In the genomic region with DNA sequence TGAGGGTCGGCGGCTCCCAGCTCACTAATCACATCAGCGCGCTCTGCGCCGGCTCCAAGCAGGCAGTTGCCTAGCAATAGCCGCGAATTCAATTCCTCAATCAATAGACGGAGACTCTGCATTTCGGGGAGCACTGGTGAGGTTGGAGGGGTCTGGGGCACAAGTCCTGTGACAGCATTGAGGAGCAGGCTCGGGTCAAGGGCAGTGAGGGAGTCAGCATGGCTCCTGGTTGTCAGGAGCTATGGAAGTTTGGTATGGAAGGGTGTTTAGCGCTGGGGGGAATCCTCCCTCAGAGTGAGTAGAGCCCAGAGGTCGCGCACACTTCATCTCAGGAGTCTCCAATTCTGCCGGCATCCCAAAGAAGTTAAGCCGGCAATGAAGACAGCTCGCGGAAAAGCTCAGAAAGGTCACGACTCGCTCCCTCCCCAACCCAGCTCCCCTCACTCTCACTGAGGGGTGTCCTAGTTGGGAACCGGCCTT, we compare ENCODE assay signal across 13 mouse cellular contexts. TPM values are rescaled to one million over a fixed set of nuclear protein-coding genes. Genes with fewer than 3 reads are reported as not detected.
DNase-seq lines count a peak whose midpoint lies in the region; ATAC-seq and TF ChIP-seq lines count a peak whose summit lies in the region.
"Had no signal": no experiment of that assay in that cellular context is flagged by ENCODE, and none has a peak within 500 bp of the region (broad histone marks: within the 10 kb centered on the region; RNA-seq: fewer than 3 reads in every experiment).

No protein-coding gene starts in this region.

- no peak overlapping the region for H3K4me2 ChIP-seq in kidney, embryonic 15.5 days
- peak overlapping the region; percentile 34 for H3K4me2 ChIP-seq in forebrain, embryonic 13.5 days
- peak overlapping the region; percentile 24; the same call in 1 of the 2 replicates for H3K4me2 ChIP-seq in limb, embryonic 13.5 days (replicated peaks)
- H3K4me2 ChIP-seq in stomach, postnatal 0 days (replicated peaks; ENCODE audit: low read depth) = no peak overlapping the region

- DNase-seq in kidney, adult 2 months = no peak
- DNase-seq in stomach, postnatal 0 days (ENCODE audit: low spot score) = peak; percentile 18
- no peak for DNase-seq in layer of hippocampus, adult 9-10 months (ENCODE audit: low spot score)
- no peak for DNase-seq in adrenal gland, postnatal 10 days
- no peak for DNase-seq in kidney, adult 18-20 months
- DNase-seq: cerebellum, adult 2 months; lung, postnatal 36 days had no signal

- no peak for TF ChIP-seq CTCF in kidney, adult 2 months (conservative IDR thresholded peaks at IDR 0.05; ENCODE audit: insufficient read depth, insufficient read length, low read depth, low read length)
- no peak for TF ChIP-seq CTCF in stomach, postnatal 0 days (IDR thresholded peaks at IDR 0.05; ENCODE audit: low read depth)

- no peak for TF ChIP-seq POLR2A in kidney, adult 2 months (IDR thresholded peaks at IDR 0.05; ENCODE audit: low read depth, low read length)

- peaks cover 69% of the 10 kb centered on the region for H3K27me3 ChIP-seq in kidney, embryonic 15.5 days
- no peaks in the 10 kb centered on the region for H3K27me3 ChIP-seq in kidney, adult 2 months (replicated peaks; ENCODE audit: control insufficient read depth, insufficient read depth, low read length)
- H3K27me3 ChIP-seq in forebrain, embryonic 13.5 days = peaks cover 62% of the 10 kb centered on the region
- H3K27me3 ChIP-seq in limb, embryonic 13.5 days = peaks cover 55% of the 10 kb centered on the region
- peaks cover 2% of the 10 kb centered on the region; the same call in 1 of the 2 replicates for H3K27me3 ChIP-seq in stomach, postnatal 0 days (ENCODE audit: control insufficient read depth, insufficient read depth, low read length)

- no peak for TF ChIP-seq EP300 in stomach, postnatal 0 days (optimal IDR thresholded peaks at IDR 0.05)

- no peak overlapping the region for H3K27ac ChIP-seq in kidney, embryonic 15.5 days
- no peak overlapping the region for H3K27ac ChIP-seq in kidney, adult 2 months (ENCODE audit: insufficient read depth, low read depth, low read length)
- H3K27ac ChIP-seq in forebrain, embryonic 13.5 days = no peak overlapping the region
- H3K27ac ChIP-seq in limb, embryonic 13.5 days = no peak overlapping the region
- H3K27ac ChIP-seq in stomach, postnatal 0 days (replicated peaks) = no peak overlapping the region
- H3K27ac ChIP-seq: left cerebral cortex, adult 2 months had no signal

- peaks cover 64% of the 10 kb centered on the region for H3K4me1 ChIP-seq in kidney, embryonic 15.5 days
- peaks cover 7% of the 10 kb centered on the region; the same call in 1 of the 2 replicates for H3K4me1 ChIP-seq in kidney, adult 2 months (ENCODE audit: control insufficient read depth, insufficient read depth, low read length)
- peaks cover 66% of the 10 kb centered on the region for H3K4me1 ChIP-seq in forebrain, embryonic 13.5 days
- peaks cover 65% of the 10 kb centered on the region for H3K4me1 ChIP-seq in limb, embryonic 13.5 days
- peaks cover 3% of the 10 kb centered on the region for H3K4me1 ChIP-seq in stomach, postnatal 0 days (replicated peaks; ENCODE audit: control insufficient read depth, insufficient read depth)

- WGBS in kidney, embryonic 15.5 days = 4% methylated on average over 21 of the region's 21 CpGs
- 29% methylated on average over 21 of the region's 21 CpGs for WGBS in kidney, adult 2 months
- 3% methylated on average over 21 of the region's 21 CpGs for WGBS in forebrain, embryonic 13.5 days
- WGBS in limb, embryonic 13.5 days = 5% methylated on average over 21 of the region's 21 CpGs
- WGBS in stomach, postnatal 0 days = 26% methylated on average over 21 of the region's 21 CpGs

- ATAC-seq in kidney, embryonic 15.5 days (replicated peaks; ENCODE audit: low FRiP score) = no peak
- ATAC-seq in forebrain, embryonic 13.5 days = no peak
- ATAC-seq in limb, embryonic 13.5 days (ENCODE audit: low FRiP score, low read depth) = no peak
- no peak for ATAC-seq in stomach, postnatal 0 days (ENCODE audit: low FRiP score, low TSS enrichment)

- H3K9ac ChIP-seq in kidney, embryonic 15.5 days = 0 out of 2 replicates have a peak overlapping the region, but pooled peaks have one; percentile 21
- 0 out of 2 replicates have a peak overlapping the region, but pooled peaks have one; percentile 26 for H3K9ac ChIP-seq in forebrain, embryonic 13.5 days
- H3K9ac ChIP-seq in limb, embryonic 13.5 days = no peak overlapping the region; the same call in 1 of the 2 replicates
- H3K9ac ChIP-seq in stomach, postnatal 0 days (ENCODE audit: low read length) = no peak overlapping the region

- peaks cover 13% of the 10 kb centered on the region for H3K36me3 ChIP-seq in kidney, embryonic 15.5 days
- no peaks in the 10 kb centered on the region for H3K36me3 ChIP-seq in kidney, adult 2 months (ENCODE audit: control insufficient read depth, insufficient read depth, low read length)
- peaks cover 17% of the 10 kb centered on the region for H3K36me3 ChIP-seq in forebrain, embryonic 13.5 days (ENCODE audit: poor library complexity, severe bottlenecking)
- peaks cover 23% of the 10 kb centered on the region for H3K36me3 ChIP-seq in limb, embryonic 13.5 days
- H3K36me3 ChIP-seq in stomach, postnatal 0 days (ENCODE audit: control insufficient read depth, insufficient read depth, low read length) = 0 out of 2 replicates have a peak, but pooled peaks cover 2% of the 10 kb centered on the region

- H3K4me3 ChIP-seq in kidney, embryonic 15.5 days (replicated peaks) = 0 out of 2 replicates have a peak overlapping the region, but pooled peaks have one; percentile 8
- no peak overlapping the region for H3K4me3 ChIP-seq in kidney, adult 2 months (ENCODE audit: insufficient read depth, low read depth, low read length)
- H3K4me3 ChIP-seq in forebrain, embryonic 13.5 days = peak overlapping the region; percentile 49
- peak overlapping the region; percentile 36; the same call in 1 of the 2 replicates for H3K4me3 ChIP-seq in limb, embryonic 13.5 days
- H3K4me3 ChIP-seq in stomach, postnatal 0 days (ENCODE audit: low read depth, low read length) = no peak overlapping the region
- H3K4me3 ChIP-seq: left cerebral cortex, adult 2 months had no signal

- H3K9me3 ChIP-seq in kidney, embryonic 15.5 days (replicated peaks) = no peaks in the 10 kb centered on the region
- H3K9me3 ChIP-seq in forebrain, embryonic 13.5 days (replicated peaks) = no peaks in the 10 kb centered on the region
- no peaks in the 10 kb centered on the region for H3K9me3 ChIP-seq in limb, embryonic 13.5 days
- no peaks in the 10 kb centered on the region for H3K9me3 ChIP-seq in stomach, postnatal 0 days (ENCODE audit: control insufficient read depth, low read length)

RNA-seq across cellular contexts. Expression of gene Cbx8, which starts 5.0 kb away (rescaled TPM):
- 9.8 and 10.3 TPM in 2 replicates for polyA plus RNA-seq in kidney, embryonic 15.5 days (2015; fragmentation: Nextera tagmentation; extraction: Ambion mirVana)
- polyA plus RNA-seq in kidney, adult 2 months (2012; rRNA removed) = 2.1 and 2.7 TPM in 2 replicates
- 9.8 and 12.3 TPM in 2 replicates for polyA plus RNA-seq in forebrain, embryonic 13.5 days (2015; fragmentation: Nextera tagmentation; extraction: Ambion mirVana)
- polyA plus RNA-seq in limb, embryonic 13.5 days (2015; fragmentation: Nextera tagmentation; extraction: Ambion mirVana) = 9.4 and 10.6 TPM in 2 replicates
- polyA plus RNA-seq in stomach, postnatal 0 days (2015; fragmentation: Nextera tagmentation; extraction: Ambion mirVana) = 4.6 and 5.1 TPM in 2 replicates
- total RNA-seq in adrenal gland, postnatal 10 days (2021) = 10 to 100 TPM in 1 of 2 experiments, 1 to 10 TPM in 1; 8.8 to 12.3 TPM

RNA-seq across cellular contexts. Expression of gene Cbx2, which starts 13.0 kb away (rescaled TPM):
- 38.9 and 40.7 TPM in 2 replicates for polyA plus RNA-seq in kidney, embryonic 15.5 days (2015; fragmentation: Nextera tagmentation; extraction: Ambion mirVana)
- polyA plus RNA-seq in kidney, adult 2 months (2012; rRNA removed) = 3.5 and 3.9 TPM in 2 replicates
- 45.2 and 52.0 TPM in 2 replicates for polyA plus RNA-seq in forebrain, embryonic 13.5 days (2015; fragmentation: Nextera tagmentation; extraction: Ambion mirVana)
- polyA plus RNA-seq in limb, embryonic 13.5 days (2015; fragmentation: Nextera tagmentation; extraction: Ambion mirVana) = 62.8 and 66.7 TPM in 2 replicates
- polyA plus RNA-seq in stomach, postnatal 0 days (2015; fragmentation: Nextera tagmentation; extraction: Ambion mirVana) = 5.1 and 5.3 TPM in 2 replicates
- 1 to 10 TPM; 6.7 to 7.9 TPM for total RNA-seq in adrenal gland, postnatal 10 days (2021)

RNA-seq across cellular contexts. Expression of gene Enpp7, which starts 47.7 kb away (rescaled TPM):
- not detected in 2 replicates for polyA plus RNA-seq in kidney, embryonic 15.5 days (2015; fragmentation: Nextera tagmentation; extraction: Ambion mirVana)
- not detected in 2 replicates for polyA plus RNA-seq in kidney, adult 2 months (2012; rRNA removed)
- not detected in 2 replicates for polyA plus RNA-seq in forebrain, embryonic 13.5 days (2015; fragmentation: Nextera tagmentation; extraction: Ambion mirVana)
- not detected in 2 replicates for polyA plus RNA-seq in limb, embryonic 13.5 days (2015; fragmentation: Nextera tagmentation; extraction: Ambion mirVana)
- not detected in 2 replicates for polyA plus RNA-seq in stomach, postnatal 0 days (2015; fragmentation: Nextera tagmentation; extraction: Ambion mirVana)
- not detected for total RNA-seq in adrenal gland, postnatal 10 days (2021)
- total RNA-seq: CH12.LX; heart, postnatal 25 days; left cerebral cortex, adult 2 months had no signal
- polyA plus RNA-seq: cerebellum, adult 2 months had no signal

RNA-seq across cellular contexts. Expression of gene Cbx4, which starts 50.3 kb away (rescaled TPM):
- 8.6 and 9.9 TPM in 2 replicates for polyA plus RNA-seq in kidney, embryonic 15.5 days (2015; fragmentation: Nextera tagmentation; extraction: Ambion mirVana)
- 9.3 and 10.6 TPM in 2 replicates for polyA plus RNA-seq in kidney, adult 2 months (2012; rRNA removed)
- 10.2 and 11.5 TPM in 2 replicates for polyA plus RNA-seq in forebrain, embryonic 13.5 days (2015; fragmentation: Nextera tagmentation; extraction: Ambion mirVana)
- 10.7 and 11.3 TPM in 2 replicates for polyA plus RNA-seq in limb, embryonic 13.5 days (2015; fragmentation: Nextera tagmentation; extraction: Ambion mirVana)
- 9.6 and 11.2 TPM in 2 replicates for polyA plus RNA-seq in stomach, postnatal 0 days (2015; fragmentation: Nextera tagmentation; extraction: Ambion mirVana)
- 100 to 1,000 TPM in 1 of 2 experiments, 10 to 100 TPM in 1; 52.0 to 133 TPM for total RNA-seq in adrenal gland, postnatal 10 days (2021)

Comparison
In these comparisons a context has a peak if more than half of its experiments do, and no peak if none do; other contexts are left out.
1. H3K4me3 ChIP-seq: peak in kidney, embryonic 15.5 days (single experiment), forebrain, embryonic 13.5 days (single experiment) and limb, embryonic 13.5 days (single experiment); none in kidney, adult 2 months (single experiment) and stomach, postnatal 0 days (single experiment).
2. H3K4me2 ChIP-seq: peak in forebrain, embryonic 13.5 days (single experiment) and limb, embryonic 13.5 days (single experiment); none in kidney, embryonic 15.5 days (single experiment) and stomach, postnatal 0 days (single experiment).
3. H3K9ac ChIP-seq: peak in kidney, embryonic 15.5 days (single experiment) and forebrain, embryonic 13.5 days (single experiment); none in limb, embryonic 13.5 days (single experiment) and stomach, postnatal 0 days (single experiment).